Mouse (Mus musculus) C2C12 (cell line): ENCODE measurements around the gene S1pr4.

Experiments used
- CTCF ChIP-seq: IDR thresholded peaks from one replicate; pipeline ENCODE4 v1.5.1; 2011; ENCODE audit not compliant: control insufficient read depth, insufficient read depth, insufficient read length
- FOSL1 ChIP-seq: IDR thresholded peaks from one replicate; pipeline ENCODE4 v1.8.0; 2011; ENCODE audit warnings: mild to moderate bottlenecking, low read length; ENCODE audit not compliant: poor library complexity, insufficient read depth, severe bottlenecking
- MAX ChIP-seq: IDR thresholded peaks from one replicate; pipeline ENCODE4 v1.6.1; 2011; ENCODE audit warnings: mild to moderate bottlenecking, control low read depth
- MYOG ChIP-seq: IDR thresholded peaks from one replicate; pipeline ENCODE4 v1.6.1; 2011; ENCODE audit not compliant: control insufficient read depth, insufficient read length; ENCODE audit errors: extremely low read depth
- USF1 ChIP-seq: IDR thresholded peaks from one replicate; pipeline ENCODE4 v1.6.1; 2011; ENCODE audit warnings: low read depth, mild to moderate bottlenecking, control low read depth, moderate library complexity

DNA sequence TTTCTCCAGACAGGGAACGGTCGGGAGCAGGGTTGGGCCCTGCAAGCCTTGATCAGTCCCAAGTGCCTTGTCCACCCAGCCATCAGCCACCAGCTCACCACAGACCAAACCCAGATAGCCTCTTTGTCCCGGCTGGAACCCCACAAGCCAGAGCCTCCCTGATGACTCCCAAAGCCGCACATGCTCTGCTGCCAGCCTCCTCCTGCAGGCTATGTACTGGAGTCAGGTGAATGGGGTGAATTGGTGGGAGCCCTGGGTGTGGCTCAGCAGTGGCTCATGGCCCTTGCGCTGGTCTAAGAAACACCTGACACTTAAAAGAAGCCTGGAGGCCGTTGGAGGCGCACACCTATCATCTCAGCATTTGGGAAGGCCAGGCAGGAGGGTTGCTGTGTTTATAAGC is 37.0 kb downstream of the S1pr4 start:
- no peak for TF ChIP-seq MAX
- no peak for TF ChIP-seq USF1
- no peak for TF ChIP-seq CTCF
- no peak for TF ChIP-seq MYOG
- TF ChIP-seq FOSL1, result no peak
